Mouse (Mus musculus): ENCODE measurements around the gene Dscam.

Gene Dscam

GRCm38 (mm10) chr16:97170513-97171081 is at the start of gene Dscam:
Dscam (minus strand) TSS chr16:97170752.
- peak in 1 of 2 experiments; percentile 49 for DNase-seq (ENCODE audit: low spot score in 2 of 2)

GRCm38 (mm10) chr16:97219381-97219780 is 48.8 kb upstream of the Dscam start:
- no peak for DNase-seq (ENCODE audit: low spot score in 2 of 2)

DNA sequence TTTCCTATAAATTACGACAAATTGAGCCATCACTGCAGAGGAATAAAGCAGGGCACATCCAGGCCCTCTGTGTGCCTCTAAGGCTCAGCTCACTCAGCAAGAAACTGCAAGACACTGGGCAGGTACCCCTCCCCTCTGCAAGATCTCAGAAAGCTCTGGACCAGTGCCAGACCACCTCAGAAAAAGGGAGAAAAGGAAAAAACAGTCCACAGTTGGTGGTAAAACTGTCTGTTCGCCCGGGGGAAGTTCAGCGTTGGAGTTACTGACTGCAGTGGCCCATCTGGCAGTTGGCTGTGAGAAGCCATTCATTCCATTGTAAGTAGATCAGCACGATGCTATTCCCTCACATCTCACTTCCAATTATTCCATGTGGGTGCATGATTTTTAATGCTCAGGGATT is 39.4 kb upstream of the Dscam start:
- peak; percentile 35 to 72 for DNase-seq (ENCODE audit: low spot score in 2 of 2)

DNA sequence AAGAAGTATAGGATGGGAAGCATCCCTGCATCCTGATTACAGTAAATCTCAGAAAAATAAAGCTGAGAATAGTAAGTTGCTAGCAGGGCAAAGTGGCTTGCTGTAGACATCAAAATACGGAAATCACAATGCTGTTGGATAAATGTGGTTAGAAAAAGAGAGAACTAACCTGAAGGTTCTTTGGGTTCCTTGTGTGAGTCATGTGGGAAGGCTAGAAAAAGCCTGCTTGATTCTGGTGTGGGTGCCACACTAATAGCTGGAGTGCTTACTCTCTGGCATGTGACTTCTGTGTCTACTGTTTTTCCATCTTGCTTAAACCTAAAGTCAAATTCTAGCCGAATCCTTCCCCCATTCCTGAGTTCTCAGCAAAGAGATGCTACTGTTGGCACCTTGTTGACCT is 37.7 kb upstream of the Dscam start:
- DNase-seq (ENCODE audit: low spot score in 2 of 2): no peak

DNA sequence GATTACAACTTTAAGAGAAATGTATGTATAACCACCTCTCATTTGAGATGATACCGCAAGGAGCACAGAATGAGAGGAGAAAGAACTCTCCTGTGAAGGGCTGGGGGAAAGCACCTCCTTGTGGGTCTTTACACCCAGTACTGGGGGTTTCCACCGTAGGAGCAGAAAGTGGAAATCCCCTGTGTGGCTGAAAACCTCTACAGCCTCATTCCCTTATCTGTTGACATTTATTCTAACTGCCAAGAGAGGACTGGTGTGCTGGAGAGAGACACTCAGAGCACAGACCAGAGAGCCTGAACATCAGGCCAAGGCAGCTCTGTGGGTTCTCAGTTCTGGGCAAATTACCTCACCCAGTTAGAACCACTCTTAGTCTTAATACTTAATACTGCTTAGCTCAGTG is 33.5 kb upstream of the Dscam start:
- DNase-seq (ENCODE audit: low spot score in 2 of 2): no peak

DNA sequence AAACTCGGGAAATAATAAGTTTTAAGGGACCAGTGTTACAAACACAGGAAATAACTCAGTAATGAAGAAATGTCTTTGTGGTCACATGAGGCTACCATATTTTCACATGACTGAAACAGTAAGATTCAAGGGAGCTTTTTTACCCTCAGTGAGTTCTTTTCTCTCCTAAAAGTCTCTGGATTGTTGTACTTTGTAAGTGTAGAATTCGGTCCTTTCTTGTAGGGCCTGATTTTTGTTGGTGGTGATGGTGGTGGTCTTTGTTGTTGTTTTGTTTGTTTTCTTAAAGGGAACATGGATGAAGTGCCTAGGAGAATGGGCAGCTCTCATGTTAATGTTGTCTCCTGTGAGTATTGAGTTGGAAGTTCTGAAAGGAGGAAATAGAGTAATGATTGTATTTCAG is 33.0 kb upstream of the Dscam start:
- no peak for DNase-seq (ENCODE audit: low spot score in 2 of 2)

DNA sequence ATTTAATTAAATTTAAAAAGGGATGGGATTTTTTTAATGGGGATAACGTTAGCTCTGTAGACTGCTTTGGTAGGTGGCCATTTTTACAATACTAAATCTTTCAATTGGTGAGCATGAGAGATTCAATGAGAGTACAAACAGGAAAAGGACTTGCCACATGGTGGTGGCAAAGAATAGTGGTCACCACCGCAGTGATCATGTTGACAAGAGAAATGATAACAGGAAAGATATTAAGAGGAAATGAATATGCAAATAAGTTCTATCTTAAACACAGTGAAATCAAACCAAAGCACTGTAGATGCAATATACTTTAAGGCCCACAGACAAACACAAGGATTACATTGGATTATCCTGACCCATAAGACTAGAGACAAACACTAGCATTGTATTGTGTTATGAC is 24.1 kb upstream of the Dscam start:
- no peak for DNase-seq (ENCODE audit: low spot score in 2 of 2)

DNA sequence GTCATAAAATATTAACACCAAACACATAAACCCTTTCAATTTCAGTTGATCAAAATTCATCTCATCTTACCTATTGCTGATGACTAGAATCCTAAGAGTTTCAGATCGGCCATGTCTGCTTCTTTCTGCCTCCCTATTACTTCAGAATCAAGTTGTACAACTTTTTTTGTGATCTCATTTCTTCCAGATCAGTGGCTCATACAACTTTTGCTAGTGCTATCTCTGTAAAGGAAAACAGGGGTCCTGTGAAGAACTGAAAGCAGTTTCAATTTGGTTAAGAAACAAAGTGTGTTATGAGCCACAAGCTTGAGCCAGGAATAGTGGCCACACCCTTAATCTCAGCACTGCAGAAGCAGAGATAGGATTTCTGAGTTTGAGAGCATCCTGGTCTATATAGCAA is 23.6 kb upstream of the Dscam start:
- DNase-seq (ENCODE audit: low spot score in 2 of 2): no peak

DNA sequence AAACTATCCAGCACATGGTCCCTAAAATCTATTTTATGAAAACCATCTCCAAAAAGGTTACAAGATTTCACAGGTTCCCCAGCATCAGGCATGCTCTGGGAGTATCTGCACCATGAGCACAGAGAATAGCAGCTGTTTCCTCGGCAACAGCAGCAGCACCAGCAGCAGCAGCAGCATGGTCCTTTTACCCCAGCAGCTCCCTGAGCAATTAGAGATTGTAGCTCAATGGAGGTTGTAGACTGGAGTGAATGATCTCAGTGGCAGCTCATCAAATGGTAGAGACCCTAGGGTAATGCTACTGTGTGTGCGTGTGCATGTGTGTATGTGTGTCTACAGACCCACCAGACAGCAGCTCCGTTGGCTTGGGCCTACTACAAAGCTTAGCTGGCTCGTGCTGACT is 21.7 kb upstream of the Dscam start:
- DNase-seq (ENCODE audit: low spot score in 2 of 2): no peak

DNA sequence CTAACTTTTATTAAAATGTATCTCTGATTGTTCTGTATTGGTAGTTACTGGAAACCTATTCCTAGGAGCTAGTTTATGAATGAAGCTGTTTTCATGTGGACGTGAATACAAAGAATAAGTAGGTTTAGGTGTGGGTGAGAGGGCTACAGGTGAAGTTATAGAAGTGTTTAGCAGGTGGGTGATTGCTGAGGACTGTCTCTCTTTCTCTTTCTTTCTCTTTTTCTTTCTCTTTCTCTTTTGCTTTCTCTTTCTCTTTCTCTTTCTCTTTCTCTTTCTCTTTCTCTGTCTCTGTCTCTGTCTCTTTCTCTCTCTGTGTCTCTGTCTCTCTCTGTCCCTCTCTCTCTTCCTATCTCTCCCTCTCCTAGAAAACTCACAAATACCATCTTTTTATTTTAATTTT is 20.1 kb upstream of the Dscam start:
- no peak for DNase-seq (ENCODE audit: low spot score in 2 of 2)

GRCm38 (mm10) chr16:97171500-97171899 is 948 bp upstream of the Dscam start:
- DNase-seq (ENCODE audit: low spot score in 2 of 2): peak; percentile 47 to 72

DNA sequence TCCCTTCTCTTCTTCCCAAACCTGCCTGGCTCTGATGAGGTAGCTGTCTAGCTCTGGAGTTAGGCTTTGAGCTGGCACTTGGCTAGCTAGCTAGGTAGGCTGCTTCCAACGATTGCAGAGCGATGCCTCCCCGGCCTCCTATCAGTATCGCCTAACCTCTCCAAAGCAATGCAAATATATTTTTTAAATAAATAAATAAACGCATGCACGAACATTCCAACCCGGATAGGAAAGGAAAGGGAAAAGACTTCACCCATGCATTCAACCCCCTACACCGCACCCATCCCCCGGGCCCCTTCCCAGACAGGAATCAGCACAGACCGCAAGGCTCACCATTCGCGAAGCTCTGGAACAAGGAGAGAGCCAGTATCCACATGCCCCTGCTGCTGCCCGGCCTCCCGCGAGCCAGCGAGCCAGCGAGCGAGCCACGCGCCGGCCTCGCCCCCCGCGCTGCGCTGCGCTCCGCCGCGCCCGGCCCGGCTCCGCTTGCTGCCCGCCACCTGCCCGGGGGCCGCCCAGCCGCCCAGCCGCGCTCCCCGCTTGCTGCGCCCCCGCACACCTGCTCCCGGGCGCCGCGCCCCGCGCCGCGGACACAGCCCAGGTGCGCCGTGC is 545 bp downstream of the Dscam start:
- DNase-seq (ENCODE audit: low spot score in 2 of 2): peak in 1 of 2 experiments; percentile 42

- DNase-seq (ENCODE audit: low spot score in 2 of 2): no peak
Measured at GRCm38 (mm10) chr16:97168614-97169013, 1.9 kb downstream of the Dscam start.

DNA sequence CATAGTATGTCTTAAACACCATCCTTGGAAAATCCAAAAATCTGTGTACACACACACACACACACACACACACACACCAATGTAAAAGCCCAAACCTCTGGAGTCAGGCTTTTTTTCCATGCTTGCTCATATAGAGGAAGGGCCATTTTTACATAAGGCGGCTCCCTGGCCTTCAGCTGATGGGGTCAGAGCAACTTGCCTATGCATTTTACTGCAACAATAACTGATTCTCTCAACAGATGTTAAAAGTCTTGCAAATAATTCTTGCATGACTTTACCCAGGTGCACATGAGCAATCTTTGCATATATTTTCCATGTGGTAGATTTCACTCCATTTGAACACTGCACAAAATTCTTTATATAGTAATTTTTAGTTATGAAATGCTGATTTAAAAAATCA is 2.5 kb downstream of the Dscam start:
- no peak for DNase-seq (ENCODE audit: low spot score in 2 of 2)

GRCm38 (mm10) chr16:97166166-97166565 is 4.4 kb downstream of the Dscam start:
- no peak for DNase-seq (ENCODE audit: low spot score in 2 of 2)

DNA sequence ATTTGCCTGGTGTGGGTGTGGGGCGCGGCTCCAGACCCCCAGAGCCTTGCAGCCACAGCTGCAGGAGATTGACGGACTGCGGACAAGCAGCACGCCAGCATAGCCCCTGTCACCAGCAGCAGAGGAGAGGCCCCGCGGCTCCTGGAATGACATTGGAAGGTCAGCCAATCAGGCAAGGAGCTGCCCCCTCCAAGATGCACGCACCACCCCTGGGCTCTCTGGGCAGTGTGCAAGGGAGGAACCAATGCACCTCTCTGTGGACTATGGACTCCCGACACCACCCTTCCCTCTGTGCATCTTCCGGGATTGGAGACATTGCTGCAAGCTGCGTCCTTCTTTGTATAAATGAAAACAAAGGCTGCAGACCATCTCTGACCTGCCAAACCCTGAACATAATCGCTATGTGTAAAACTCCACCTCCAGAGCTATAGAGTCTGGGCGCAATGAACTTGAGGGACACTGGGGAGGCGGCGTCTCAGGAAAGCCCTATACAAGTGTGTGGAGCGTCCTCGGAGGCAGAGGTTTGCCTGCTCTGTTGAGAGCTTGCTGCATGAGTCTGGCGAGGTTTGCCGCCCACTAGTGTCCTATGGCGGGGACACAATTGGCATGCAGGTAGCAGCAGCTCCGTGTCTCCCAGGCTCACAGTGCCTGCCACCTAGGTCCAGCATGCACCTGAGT is 5.0 kb downstream of the Dscam start:
- DNase-seq (ENCODE audit: low spot score in 2 of 2): peak in 1 of 2 experiments; percentile 75

GRCm38 (mm10) chr16:97158279-97158678 is 12.3 kb downstream of the Dscam start:
- DNase-seq (ENCODE audit: low spot score in 2 of 2): no peak

GRCm38 (mm10) chr16:97144544-97145194 is 25.9 kb downstream of the Dscam start:
- DNase-seq (ENCODE audit: low spot score in 2 of 2): no peak

DNA sequence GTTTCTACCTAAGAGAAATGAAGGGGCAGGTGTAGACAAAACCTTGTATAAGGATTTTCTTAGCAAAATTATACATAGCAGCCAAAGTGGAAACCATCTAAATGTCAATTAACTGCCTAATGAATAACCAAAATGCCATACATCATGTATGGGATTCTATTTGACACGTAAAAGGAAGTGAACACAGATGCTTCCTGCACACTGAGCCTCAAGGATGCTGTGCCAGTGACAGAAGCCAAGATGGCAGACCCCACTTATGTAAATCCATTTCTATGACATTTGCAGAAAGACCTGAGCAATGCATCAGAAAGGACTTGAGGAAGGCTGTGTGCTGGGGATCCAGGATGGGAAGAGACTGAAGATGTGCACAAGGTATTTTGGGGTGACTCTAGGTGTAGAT is 28.6 kb downstream of the Dscam start:
- no peak for DNase-seq (ENCODE audit: low spot score in 2 of 2)

- no peak for DNase-seq (ENCODE audit: low spot score in 2 of 2)
Measured at GRCm38 (mm10) chr16:97135003-97135827, 35.3 kb downstream of the Dscam start.

DNA sequence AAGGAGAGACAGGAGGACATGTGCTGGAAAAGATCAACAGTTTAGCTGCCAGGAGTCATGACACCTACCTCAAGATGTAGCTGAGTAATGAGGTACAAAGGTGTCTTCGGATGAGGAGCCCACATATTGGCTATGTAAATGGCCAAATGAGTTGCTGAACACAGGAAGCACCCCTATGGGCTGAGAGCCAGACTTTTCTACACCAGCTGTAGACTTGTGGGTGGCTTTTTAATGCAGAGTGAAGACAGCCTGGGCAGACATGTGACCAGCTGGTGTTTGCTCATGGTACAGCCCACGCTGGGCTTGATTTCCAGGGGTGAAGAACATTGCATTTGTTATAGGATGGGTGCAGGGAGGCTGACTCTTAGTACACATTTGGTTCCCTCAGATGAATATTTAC is 43.3 kb downstream of the Dscam start:
- peak; percentile 62 to 89 for DNase-seq (ENCODE audit: low spot score in 2 of 2)

GRCm38 (mm10) chr16:97110028-97110427 is 60.5 kb downstream of the Dscam start:
- DNase-seq (ENCODE audit: low spot score in 2 of 2): peak in 1 of 2 experiments; percentile 25
